Mouse (Mus musculus) embryo, embryonic 11.5 days (tissue): ENCODE data around the gene Nbea.

ENCODE experiments used
- DNase-seq: peaks from one replicate; pipeline ENCODE4 v3.0.0-alpha.2; 2012; ENCODE audit warnings: low read depth, low spot score

The Nbea gene

DNA sequence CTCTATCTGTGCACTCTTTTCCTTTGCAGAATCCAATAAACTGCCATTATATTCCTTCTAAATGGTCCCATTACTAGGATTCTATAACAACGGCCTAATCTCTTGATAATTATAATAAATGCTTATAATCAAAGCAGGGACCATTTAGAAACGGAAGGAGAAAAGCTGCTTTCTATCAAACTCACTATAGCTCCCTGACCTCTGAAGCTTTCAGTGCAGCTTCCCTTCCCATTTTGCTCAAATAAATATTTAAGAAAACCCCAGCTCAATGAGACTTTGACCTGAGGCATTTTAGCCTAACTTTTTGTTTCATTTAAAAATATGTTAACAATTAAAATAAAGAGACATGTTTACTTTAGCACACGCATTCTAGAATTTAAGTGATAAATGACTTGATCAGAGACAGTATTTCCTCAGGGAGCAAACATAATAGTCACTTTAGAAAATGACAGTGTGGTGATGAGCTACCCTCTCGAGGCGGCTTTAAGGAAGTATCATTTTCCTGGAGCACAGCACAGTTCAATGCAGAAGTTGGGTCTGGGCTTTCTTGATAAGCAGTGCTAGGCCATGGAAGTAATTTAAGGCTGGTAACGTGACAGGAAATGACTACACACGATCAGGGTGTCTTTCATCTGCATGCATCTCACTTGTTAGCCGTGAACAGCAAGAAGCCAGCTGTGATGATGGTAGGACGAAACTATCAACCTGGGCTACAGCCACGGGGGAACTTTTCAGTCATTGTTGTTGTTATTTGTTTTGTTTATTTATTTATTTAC is 354.8 kb downstream of the Nbea start:
- DNase-seq: no peak

DNA sequence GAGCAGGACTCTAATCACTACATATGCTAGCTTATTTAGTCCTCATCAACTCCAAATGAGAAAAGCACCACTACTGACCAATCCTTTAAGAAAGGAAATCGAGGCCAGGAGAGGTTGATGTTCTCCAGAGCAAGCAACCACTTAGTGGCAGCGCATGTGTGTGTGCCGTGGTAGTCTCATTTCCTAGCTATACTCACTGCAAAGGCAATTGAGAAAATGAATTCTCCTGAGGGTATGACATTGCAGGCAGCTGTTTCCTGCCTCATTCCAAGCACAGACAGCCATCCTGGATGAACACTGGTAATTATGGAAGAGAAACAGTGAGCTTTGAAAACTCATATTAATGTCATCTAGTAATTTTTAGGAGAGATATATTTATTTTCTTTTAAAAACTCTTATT is 358.6 kb downstream of the Nbea start:
- DNase-seq: no peak

GRCm38 (mm10) chr3:55819598-55819997 is 363.9 kb downstream of the Nbea start:
- no peak for DNase-seq

DNA sequence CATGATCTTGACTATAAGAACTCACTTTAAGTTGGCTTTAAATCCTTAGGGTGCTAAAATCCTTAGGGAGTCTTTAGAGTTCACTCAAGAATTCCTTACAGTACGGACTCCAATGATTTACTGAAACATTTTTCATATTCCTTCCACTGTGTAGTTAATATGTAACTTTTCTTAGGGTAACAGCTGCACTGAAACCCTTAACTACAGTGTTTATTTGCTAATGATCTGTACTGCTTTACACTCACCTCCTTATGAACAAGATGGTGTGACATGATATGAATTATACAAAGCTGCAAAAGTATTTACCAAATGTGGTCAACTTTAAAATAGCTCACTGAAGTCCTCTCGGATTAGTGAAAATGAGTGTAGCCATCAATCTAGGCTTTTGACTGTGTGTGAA is 365.4 kb downstream of the Nbea start:
- no peak for DNase-seq

GRCm38 (mm10) chr3:55816638-55817375 is 366.7 kb downstream of the Nbea start:
- no peak for DNase-seq

- DNase-seq: no peak
Measured at GRCm38 (mm10) chr3:55816096-55816495, 367.4 kb downstream of the Nbea start.

DNA sequence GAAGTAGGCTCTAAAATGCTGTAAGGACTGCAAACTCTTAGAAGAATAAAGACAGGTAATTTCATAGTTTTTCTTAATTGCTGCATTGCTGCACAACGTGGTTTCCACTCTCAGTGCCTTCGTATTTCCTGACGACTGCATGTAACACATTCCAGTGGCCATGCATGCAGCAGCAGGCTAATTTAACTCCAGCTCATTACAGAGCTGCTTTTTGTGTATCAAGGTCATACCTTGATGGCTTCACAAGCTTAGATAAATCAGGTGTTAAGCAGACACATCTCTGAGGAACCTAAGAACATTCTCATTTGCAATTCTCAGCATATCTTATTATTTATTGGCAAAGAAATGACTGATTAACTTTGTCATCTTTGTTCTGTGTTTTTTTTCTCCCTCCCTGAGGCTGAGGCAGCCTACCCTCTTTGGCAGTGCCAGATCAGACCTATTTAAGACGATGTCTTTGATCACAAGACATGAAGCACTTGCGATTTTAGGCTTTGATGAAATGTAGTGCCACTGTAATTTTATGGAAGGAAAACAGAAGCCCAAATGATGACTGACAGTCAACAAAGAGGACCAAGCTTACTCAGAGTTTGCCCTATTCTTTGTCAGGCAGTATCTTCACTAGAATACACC is 368.4 kb downstream of the Nbea start:
- DNase-seq: no peak

- DNase-seq: no peak
Measured at GRCm38 (mm10) chr3:55794768-55795167, 388.7 kb downstream of the Nbea start.

DNA sequence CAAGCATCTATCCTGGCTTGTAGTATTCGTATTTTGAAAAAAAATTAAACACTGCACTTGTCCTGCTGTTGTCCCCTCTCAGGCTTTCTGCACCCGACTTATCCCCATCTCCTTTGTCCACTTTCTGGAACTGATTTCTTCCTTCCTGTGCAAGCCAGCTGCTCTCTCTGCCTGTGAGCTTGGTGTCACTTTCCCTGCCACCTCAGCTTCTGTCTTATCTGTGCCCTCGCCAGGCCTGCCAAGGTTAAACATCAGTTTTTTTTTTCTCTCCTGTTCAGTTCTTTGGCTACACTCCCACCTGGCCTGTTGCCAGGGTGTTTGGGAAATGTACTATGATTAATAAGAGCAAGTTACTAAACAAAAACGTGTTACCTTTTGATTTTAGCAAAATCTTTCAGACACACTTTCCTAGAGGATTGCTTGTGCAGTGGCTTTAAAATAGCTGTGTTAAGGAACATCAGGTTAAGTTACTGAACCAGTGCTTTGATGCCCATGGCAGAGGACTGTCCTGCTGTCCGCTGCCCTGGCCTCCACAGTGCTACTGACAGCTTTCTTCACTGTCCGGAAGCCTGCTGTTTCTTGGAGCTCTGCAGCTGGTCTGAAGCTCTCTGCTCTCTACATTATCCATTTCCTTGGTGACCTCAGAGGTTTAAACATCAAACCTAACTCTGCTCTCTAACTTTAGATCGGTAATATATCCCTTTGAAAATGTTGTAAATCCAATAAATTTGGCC is 389.5 kb downstream of the Nbea start:
- DNase-seq: no peak

DNA sequence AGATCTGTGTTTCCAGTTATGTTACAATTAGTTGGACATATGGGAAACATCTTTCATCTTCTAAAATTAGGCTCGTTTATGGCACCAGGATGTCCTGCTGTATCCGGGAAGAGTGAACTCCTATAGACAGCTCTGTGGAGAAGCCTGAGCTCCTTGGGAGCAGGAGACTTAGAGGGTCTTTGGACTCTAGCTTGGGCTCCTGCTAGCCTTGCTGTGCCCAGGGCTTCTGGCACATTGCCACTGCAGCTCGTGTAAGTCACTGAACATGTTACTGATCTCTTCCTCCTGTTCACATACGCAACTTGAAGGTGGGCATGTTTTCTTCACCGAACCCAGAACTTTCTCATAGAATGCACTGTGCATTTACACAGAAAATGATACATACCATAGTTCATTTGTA is 391.2 kb downstream of the Nbea start:
- no peak for DNase-seq

DNA sequence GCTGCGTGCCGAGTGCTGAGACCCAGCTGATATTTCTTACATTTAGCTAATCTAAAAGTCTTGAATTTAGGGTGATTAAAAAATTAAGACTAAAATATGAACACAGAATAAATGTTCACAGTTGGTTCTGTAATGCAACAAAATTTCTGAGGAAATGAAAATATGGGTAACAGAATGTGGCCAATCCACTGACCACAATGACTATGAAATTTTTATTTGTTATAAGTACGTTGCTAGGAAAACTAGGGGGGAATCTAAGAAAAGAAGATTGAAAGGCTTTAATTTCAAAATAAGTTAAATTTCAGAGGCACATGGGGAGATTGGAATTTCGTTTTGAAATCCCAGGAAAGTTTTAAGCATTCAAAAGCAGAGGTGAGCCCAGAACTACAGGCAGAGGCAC is 392.9 kb downstream of the Nbea start:
- DNase-seq: no peak

- no peak for DNase-seq
Measured at GRCm38 (mm10) chr3:55789856-55790255, 393.6 kb downstream of the Nbea start.

DNA sequence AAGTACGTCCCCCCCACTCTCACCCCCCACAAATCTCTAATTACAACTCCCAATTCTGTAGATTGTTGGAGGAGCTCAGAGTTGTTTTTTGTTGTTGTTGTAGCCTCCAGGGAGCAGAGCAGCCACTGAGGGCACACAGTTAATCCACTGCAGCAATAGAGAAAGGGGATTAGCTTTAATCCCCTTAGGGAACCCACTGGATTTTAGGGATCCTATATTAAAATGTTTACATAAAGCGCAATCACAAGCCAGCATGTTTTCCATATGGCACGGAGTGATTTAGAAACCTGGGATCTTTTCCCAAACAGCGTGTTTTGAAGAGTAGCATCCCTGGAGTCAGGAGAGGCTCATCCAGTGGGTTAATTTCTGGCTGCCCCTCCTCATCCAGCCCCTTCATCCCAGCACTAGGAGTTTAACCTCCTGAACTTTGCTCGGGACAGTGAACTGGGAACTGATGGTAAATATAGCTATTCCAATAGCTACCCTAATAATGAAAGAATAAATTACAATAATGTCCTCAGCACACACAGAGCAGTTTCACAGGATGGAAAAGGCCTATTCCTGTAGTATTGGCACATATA is 394.8 kb downstream of the Nbea start:
- no peak for DNase-seq

DNA sequence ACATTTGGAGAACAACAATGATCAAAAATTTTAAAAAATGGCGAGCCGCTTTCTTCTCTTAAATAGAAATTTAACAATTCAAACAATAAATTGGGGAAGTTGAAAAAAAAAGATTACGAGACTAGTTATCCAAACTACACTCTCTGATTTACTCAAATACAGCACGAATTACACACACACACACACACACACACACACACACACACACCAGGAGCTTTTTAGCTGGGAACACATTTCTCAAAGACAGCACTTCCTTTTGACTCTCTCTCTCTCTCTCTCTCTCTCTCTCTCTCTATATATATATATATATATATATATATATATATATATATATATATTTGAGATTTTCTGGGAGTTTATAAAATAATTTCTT is 395.3 kb downstream of the Nbea start:
- no peak for DNase-seq

GRCm38 (mm10) chr3:55787487-55788213 is 395.9 kb downstream of the Nbea start:
- DNase-seq: no peak

DNA sequence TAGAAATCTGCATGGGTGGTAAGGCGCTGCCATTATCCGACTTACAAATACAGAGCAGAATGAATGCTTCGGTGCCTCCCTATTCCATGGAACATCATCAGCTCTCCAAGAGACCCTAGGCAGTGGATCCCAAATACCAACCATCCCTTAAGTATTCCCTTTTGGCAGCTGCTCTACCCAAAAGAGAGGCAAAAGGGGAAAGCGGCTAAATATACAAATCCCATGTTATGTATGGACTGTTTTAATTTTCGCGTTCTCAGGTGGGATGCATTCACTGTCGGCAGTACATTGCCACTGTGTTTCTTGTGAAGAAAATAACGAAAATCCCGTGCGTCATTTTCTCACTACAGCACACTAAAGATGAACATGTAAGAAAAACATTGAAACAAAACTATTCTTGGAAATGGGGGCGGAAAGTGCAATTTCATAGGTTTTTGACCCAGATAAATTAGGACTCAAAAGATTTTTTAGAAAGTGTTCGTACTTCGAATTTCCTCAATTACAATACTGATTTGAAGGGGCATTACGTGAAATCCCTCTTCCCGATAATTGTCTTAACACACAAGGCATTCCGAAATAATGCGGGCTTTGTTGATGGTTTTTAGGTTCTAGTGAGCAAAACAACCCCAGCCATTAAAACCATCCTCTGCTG is 396.5 kb downstream of the Nbea start:
- no peak for DNase-seq

DNA sequence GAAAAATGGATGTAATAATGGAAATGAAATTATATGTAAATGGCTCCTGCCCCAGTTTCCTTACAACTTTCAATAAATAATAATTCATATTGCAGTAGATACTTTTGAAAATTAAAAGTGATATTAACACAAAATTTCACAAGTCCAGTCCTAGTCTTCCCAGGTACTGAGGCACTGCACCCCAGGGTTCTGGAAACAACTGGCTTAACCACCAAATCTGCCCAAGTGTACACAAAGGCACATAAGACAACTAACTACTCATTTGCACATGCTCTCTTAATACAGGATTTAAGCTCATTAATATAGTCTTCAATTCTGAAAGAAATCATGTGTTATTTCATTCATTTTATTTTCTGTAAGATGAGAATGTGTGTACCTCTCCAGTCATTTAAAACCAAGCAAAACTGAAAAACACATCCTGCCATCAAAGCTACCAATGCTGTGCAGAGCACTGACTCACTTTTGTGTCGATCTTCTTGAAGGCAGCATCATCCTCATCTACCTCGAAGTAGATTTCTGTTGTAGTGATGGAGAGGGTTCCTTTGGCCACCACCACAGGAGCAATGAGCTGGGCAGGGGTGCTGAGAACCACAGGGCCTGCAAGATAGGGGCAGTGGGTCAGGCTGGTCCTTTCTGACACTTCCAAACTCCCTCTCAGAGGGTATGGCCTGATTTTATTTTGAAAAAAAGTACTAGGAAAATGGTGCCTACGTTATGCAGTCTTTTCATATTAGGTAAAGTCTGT is 397.3 kb downstream of the Nbea start:
- DNase-seq: no peak

DNA sequence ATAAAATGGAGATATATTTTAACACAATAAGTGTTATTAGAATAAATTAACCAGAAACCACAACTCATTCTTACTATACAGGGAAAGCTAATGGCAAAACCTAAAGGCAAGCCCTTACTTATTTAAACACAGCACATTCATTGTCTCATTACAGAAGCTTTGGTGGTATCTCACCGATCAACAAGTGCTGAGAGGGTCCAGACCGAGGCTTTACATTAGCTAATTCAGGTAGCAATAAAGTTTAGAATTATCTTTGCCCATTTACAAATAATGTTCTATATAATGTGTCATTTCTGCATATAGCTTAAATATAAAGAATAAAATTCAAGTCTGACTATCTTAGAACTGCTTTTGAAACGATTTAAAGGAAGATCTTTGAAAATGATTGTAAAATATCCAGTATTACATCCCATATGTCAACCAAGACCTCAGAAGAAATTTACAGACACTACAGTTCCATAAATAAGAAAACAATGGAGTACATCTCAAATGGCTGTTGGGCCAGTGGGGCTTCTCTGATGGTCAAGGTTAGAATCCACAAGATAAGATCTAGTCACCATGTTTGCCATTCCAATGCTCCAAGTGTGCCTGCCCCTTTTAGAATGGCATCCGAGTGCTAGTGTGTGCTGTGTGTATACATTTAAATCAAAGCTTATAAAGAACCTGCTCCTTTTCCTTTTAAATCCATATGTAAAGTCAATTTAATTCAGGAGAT is 398.1 kb downstream of the Nbea start:
- no peak for DNase-seq

GRCm38 (mm10) chr3:55784101-55784500 is 399.4 kb downstream of the Nbea start:
- DNase-seq: no peak
